Mouse (Mus musculus): Measurements from ENCODE around the gene Oard1.

DNA sequence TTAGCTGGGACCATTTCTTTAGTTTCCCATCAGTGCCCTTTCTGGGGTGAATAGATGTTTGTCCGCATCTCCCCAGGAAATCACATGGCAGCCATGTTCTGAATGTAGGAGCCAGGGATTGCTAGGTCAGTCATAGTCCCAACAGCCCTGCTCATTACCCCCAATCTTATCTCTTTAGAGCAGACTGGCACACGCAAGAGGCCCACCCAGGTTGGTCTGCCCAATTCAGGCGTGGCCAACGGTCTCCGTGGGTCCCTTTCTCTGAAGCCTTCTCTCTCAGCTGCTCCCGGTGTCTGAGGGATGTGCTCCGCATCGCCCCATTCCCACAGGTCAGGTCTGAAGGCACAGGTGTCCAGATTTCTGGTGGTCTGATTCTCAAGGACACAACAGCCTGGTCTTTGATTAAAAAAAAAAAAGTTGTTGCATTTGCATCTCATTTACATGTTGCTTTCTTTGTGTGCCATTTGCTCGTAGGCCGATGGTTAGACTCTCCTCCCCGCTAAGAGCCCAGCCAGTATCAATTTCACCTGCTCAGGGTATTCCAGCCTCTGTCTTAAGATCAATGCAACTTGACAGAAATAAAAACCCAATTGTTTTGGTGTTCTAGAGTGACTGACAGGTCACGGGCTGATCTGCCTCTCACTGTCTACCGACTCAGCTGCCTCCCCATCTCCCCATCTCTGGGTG, 41.0 kb downstream of the Oard1 start:
- no peak for TF ChIP-seq GATA1 (IDR thresholded peaks at IDR 0.05; ENCODE audit: borderline replicate concordance, low read length)
- TF ChIP-seq FLI1 (IDR thresholded peaks at IDR 0.05; ENCODE audit: low read length), result no peak

Measured in megakaryocyte, embryonic 14.5 days (primary cell).